Mouse (Mus musculus): Measurements from ENCODE around the gene Chn1. TPM values are rescaled to one million over a fixed set of nuclear protein-coding genes. Genes with fewer than 3 reads are reported as not detected.
"Not testable (repeated sequence)": the region's sequence is repeated elsewhere in the genome, so short reads cannot be mapped to it uniquely, and the experiment has no call there.

Chn1 gene
- total RNA-seq (2022): 1,000 to 10,000 TPM; 1,425 to 1,608 (median 1,542) TPM

DNA sequence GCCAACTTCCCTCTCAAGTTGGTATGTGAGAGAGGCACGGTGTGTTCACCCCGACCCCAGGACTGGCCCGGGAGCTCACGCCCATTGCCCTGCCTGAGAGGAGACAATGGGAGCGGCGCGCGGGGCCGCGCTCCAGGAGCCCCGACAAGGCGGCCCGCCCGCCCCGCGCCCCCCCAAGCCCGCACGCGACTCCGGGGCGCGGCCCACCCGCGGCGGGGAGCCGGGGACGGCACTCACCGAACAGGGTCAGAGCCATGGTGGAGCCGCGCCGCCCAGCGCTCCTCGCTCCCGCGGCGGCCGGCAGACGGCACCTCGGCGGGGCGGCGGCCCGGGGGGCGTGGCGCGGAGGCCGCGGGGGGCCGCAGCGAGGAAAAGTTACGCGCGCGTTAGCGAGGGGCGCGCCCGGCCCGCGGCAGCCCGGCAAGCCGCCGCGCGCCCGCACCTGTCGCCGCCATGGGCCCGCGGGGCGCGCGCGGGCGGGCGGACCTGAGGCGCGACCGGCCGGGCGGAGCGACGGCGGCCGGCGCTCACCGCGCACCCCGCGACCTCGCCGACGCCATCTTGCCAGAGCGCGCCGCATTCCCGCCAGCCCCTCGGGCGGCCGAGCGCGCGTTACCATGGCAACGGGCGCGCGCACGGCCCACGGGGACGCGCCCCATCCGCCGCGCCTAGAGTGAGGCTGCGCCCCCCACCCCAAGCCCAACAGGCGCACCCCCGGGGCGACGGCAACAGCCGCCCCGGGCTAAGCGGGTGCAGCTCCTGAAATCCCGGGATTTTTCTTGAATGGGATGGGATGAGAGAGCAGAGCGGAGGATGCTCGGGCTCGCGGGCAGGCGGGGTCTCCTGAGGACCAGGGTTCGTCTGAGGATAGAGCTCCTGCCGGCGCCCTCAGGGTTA, at the start of gene Chn1:
Gene Chn1 (minus strand): TSS at position 561 of the 897 bp plus-strand sequence.
- DNase-seq (ENCODE audit: low spot score in 2 of 2): peak; percentile 43 to 56

DNA sequence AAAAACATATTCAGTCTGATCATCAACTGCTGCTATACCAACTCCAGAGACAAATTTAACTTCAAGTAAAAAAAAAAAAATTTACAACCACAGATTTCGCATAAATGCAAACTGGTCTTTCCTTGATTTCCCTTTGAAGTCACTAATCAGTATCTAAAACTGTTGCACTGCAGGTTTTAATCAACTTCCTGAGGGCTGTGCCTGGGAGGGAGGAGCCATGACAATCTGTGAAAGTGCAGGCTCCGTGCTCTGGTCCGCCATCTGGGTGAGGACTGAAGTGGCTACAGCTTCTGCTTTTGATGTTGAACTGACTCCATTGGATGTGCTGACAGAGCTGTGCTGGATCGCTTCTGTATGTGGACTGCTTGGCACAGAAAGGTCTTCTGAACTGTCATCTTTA, 43.6 kb upstream of the Chn1 start:
- DNase-seq (ENCODE audit: low spot score in 2 of 2): no peak

DNA sequence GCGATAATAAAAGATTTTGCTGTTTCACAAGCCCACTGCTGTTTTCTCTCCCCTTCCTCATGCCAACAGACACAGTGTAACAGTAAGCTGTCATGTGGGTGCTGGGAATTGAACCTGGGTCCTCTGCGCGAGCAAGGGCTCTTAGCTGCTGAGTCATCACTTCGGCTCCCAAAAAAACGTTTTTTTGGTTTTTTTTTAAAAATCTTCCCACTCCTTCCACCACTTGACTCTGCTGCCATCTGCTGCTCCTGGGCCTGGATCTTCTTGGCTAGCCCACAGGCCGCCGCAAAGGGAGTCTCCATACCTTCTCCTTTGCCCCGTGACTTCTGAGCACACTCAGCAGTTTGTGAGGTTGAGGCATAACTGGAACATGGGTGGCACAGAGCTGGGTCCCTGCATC, 32.5 kb upstream of the Chn1 start:
- no peak for DNase-seq (ENCODE audit: low spot score in 2 of 2)

DNA sequence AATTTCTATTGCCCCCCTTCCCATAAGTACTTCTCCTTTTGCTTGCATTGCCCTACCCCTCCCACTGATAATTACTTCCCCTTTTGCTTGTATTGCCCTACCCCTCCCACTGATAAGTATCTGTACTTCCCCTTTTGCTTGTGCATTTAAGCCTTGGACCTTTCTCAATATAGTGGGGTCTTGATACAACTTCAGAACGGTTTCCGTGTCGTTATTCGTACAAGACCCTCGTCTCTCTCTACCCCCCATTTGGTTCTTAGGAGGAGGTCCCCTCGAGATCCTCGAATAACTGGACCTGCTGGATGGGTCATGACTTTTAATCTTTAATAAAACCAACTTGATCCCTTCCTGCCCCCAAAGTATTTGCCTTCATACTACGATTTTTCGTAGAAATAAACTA, 25.0 kb upstream of the Chn1 start:
- not testable (repeated sequence) for DNase-seq (ENCODE audit: low spot score in 2 of 2)

DNA sequence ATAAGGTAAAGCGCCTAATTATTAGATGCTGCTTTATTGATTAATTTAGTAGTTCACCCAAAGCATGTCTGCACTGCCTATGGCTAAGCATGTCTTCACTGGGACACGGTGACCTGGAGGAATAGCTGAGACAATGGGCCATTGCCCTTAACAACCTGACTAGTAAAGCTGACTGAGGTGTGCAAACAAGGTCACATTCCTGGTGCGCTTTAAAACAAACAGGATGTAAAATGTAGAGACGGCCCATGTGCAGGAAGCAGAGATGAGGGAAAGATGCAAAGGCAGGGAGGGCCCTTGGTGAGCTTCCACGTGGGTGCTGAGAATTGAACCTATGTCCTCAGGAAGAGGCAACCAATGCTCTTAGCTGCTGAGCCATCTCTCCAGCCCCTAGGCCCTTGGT, 23.6 kb upstream of the Chn1 start:
- DNase-seq (ENCODE audit: low spot score in 2 of 2): no peak

DNA sequence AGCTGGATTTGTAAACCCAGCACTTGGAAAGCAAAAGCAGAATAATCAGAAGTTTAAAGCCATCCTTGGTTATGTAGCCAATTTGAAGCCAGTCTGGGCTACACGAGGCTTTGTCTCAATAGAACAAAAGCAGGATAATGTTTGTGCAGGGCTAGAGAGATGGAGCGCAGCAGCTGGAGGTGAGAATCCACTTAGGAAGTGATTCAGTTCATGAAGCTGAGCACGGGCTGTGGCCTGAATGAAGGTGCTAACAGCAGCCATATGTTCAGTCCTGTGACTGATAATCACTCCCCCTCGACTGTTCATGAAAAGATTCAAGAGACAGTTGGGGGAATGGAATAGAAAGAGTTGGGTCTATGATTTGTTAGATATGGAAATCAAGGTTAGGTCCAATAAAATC, 23.0 kb upstream of the Chn1 start:
- DNase-seq (ENCODE audit: low spot score in 2 of 2): no peak

DNA sequence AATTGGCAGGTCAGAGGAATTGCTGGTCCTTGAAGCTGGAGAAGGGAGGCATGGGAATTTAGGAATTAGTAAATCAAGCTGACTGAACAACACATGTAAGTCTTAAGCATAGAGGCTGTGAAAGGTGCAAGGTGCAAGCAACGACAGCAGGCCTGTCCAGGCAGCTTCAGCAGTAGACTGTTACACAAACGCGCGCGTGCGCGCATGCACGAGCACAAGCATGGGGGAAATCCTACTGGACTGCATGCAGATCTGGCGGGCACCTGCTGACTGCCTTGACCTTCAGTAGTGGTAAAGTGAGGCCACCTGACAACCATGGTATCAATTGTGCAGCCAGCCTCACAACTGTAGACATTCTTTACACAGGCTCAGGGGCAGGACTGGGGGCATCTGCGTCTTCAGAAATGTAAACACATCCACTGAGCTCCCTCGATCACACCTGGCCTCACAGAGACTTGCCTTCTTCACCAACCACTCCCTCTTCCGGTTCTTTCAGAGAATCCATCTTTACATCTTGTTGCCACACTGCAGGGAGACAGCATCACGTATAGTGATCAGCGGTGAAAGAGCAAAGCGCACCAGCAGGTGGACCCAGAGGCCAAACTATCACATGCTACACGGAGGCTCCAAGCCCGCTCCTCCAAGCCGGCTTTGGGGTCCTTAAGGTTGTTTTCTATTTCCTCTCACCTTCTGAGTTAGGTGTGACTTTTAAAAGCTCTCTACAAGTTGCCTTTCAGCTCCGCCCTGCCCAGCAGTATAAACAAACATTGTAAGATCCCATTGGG, 16.9 kb upstream of the Chn1 start:
- no peak for DNase-seq (ENCODE audit: low spot score in 2 of 2)

DNA sequence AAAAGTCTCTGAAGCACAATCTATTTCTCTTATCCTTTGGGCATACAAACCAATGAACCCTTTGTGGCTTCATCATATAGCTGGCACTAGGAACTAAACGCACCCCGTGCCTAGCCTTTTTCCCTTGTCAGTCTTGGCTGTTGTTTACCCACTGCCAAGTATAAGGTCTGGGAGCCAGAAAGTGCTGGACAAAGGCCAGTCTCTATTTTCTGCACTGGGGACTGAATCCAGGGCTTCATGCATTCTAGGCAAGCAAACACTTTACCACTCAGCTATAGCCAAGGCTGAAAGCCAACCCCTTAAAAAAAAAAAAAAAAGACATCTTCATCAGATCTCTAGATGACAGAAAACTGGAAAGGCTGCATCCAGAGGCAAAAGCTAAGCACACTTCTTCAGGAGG, 15.2 kb upstream of the Chn1 start:
- DNase-seq (ENCODE audit: low spot score in 2 of 2): no peak

DNA sequence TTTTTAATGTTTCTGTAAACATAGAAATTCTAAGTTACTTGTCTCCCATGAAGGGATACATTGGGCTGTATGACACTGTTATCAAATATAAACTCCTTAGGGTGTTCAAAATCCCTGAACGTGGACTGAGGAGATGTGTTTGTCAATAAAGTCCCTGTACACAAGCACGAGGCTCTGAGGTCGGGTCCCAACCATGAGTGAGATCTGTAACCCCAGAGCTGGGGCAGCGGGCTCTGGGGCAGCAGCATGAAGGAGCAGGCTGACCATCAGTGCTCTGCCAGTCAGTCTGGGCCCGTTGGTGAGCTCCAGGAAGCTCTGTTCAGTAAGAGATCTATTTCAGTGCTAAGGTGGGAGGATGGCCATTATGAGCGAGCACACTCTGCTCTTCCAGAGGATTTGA, 13.2 kb upstream of the Chn1 start:
- no peak for DNase-seq (ENCODE audit: low spot score in 2 of 2)

DNA sequence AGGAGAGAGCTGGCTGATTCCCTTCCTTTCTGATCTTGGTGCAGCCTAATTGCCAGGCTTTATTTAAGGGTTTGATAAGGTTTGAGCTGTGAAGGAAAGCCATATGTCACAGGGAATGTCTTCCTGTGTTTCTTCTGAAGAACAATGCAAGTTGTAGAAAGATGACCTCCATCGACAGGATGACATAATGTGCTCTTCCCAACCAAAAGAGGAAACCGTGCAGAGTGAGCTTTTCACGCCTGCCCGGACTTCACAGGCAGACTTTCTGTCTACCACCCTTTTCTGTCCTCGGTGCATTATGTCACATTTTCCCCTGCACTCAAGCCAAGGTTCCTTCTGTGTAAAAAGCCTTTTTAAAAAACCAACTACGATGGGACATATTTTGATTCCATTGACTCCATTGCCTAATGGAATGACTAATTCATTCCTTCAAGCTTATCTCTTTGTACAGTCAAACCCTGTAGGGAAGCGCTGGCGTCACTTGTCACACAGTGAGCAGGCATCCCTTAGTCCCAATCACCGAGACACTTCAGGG, 7.3 kb upstream of the Chn1 start:
- no peak for DNase-seq (ENCODE audit: low spot score in 2 of 2)

DNA sequence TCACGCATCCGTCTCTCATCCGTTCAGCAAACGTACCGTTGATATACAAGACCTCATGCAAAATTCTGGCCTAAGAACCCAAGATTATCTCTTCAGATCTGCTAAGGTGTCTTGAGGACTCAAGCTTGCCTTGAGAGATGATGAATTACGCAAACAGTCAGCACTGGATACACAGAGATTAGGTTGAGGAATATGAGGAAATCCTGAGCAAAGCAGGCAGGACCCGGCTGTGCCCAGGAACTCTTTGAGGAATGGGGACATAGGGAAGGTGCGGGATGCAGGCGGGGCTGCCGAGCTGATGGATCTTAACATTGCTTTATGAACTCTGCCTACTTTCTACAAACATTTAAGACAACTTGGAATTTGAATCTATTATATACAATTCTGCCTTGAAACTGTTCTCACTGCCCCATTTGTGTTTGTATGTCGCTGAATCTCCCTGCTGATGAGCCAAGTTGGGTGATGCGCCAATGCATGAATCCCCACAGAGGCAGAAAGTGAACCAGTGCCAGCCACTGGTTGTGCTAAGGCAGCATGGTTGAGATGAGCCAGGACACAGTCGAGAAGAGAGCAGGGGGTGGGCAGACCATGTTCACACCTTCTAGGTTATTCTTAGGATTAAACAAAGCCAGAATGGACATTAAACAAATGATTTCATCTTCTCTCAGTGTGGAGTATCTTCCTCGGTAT, 5.3 kb upstream of the Chn1 start:
- no peak for DNase-seq (ENCODE audit: low spot score in 2 of 2)

DNA sequence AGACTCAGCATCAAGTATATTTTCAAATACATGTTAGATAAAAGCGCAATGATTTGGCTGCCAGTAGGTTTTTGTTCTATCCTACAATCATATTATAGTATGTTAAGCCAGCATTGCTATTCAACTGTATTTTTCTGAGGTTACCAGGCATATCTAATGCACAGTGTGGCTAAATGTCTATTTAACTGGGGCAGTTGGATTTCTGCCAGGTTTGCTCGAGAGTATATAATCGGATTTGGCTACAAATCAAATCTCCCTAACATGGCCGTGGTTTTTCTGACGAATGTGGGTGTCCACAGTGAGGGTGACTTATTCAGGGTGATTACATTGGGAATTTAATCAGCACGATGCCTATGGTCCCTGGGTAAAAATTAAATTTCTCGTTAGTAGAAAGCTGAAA, 4.7 kb upstream of the Chn1 start:
- no peak for DNase-seq (ENCODE audit: low spot score in 2 of 2)

DNA sequence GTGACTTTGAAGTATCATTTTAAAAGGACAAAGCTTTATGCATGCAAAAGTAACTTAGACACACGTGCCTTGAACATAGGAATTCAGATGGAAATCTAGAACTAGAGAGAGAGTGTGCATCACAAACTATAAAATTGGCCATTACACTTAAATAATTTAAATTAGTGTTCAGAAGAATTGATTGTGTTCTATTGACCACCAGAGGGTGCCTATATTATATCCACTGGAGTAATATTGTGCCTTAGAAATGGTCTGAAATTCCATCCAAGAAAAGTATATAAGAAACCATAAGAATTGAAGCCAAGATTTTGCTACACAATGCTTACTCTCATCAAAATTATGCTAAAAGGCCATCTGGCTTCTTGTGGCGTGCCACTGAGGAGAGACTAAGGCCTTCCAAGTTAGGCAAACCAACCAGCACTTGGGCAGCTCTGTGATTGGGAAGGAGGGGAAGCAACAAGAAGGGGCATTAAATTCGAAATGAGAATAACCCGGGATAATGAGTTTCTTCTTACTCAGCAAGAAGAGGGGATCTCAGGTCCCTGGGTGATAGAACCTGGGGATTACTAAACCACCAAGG, 4.0 kb upstream of the Chn1 start:
- no peak for DNase-seq (ENCODE audit: low spot score in 2 of 2)

DNA sequence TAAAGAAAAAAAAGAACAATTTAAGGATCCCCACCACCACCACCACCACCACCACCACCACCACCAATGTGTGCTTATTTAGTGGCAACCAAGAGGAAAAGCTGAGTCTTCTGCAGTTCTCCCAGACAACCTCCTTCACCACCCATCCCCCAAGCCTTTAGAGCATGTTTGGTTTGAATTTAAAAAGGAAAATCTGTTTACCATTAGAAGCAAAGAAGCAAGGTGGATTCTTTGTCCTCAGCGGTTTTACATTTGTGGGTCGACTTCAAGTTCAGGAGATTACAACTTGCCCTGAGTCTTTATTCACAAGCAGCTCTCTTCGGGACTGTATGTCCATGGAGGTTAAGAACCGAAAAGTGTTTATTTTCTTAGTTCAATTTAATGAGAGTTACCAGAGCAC, 1.8 kb upstream of the Chn1 start:
- DNase-seq (ENCODE audit: low spot score in 2 of 2): no peak

DNA sequence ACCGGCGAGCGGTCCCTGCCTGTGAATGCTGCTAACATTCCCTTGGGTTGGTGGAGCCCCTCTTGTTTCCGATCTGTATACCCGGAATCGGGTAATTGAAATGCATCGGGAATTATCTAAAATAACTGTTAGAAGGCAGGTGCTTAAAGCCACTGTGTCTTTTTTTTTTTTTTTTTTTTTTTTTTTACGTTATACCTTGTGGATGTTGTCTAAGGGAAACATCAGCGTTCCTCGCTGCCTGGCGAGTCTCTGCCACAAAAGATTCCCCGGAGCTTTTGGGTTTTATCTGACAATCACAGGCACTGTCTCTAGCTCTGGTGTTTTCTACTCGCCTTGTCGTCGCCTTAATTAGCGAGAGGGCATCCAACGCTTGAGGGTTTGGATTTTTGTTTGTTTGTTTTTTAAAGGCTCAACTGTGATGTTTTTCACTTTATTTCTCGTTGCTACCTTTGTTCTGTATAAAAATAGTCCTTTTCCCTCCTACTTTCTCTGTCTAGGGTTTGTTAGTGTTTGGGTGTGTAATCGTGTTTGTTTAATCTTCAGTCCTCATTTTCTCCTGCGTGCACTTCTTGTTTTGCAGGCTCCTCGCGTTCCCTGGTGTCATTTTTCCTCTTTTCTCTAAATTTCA, 651 bp upstream of the Chn1 start:
- no peak for DNase-seq (ENCODE audit: low spot score in 2 of 2)

DNA sequence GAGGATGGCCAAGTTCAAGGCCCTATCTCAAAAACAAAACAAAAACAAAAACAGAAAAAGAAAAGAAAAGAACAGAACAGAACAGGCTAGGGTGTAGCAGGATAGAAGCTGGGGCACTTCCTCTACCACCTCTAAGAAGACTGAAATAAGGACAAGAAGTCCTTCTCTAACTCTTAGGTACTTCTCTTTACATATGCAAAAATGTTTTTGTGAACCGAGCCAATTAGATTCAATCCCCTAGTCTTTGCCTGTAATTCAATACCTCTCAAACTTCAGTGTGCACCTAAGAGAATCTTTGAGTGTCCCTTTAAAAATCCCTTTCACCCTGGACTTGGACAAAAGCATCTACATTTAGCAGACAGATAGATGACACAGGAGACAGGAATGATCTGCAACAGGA, 2.2 kb downstream of the Chn1 start:
- no peak for DNase-seq (ENCODE audit: low spot score in 2 of 2)

DNA sequence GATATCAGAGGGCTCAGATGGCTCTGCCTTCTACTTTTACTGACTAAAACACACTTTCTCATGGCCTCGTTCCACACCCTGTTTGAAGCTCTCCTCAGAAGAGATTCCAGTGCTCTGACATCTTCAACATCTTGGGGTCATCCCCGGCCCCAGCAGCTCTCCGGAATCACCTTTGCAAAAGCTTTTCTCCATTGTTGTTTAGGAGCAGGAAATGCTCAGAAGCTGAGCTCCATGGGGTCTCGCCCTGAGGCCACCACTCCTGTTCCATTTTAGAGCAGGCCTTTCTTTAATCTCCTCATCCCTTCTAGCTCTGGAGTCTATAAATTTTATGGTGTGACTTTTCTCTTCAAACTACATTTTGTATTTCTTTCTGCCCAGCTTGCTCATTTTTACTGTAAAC, 6.5 kb downstream of the Chn1 start:
- no peak for DNase-seq (ENCODE audit: low spot score in 2 of 2)

DNA sequence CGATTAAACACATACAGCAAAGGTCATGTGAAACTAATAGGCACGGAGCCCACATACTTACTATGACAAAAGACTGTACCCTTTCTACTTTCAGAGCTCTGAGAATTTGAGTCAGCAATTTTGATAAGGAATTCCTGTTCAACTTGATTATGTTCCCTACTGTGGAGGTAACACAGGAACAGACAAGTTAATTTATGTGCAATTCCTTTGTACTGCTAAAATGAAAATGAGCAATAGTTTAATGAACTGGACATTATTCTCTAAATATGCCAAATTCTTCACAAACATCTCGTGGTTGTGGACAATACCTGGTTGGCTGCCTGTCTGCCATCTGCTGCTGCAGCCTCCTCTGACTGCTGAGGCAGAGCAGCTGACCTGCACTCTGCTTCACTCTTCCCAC, 11.6 kb downstream of the Chn1 start:
- DNase-seq (ENCODE audit: low spot score in 2 of 2): no peak

DNA sequence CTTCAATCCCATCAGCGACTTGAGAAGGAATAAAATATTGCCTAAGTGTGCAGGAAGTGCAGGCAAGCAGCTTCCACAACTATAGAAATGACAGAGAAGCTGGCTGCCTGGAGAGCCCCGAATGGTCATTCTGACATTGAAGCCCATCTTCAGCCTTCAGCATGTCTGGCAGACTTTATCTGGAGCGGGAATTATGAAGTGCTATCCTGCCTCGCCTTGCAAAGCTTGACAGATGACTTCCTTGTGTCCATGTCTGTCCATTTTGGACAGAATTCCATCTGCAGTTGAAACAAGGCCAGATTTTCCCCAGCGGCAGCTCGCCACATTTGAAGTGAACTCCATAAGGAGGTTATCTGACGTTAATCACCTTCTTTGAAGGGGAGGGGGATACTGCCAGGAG, 15.2 kb downstream of the Chn1 start:
- no peak for DNase-seq (ENCODE audit: low spot score in 2 of 2)

DNA sequence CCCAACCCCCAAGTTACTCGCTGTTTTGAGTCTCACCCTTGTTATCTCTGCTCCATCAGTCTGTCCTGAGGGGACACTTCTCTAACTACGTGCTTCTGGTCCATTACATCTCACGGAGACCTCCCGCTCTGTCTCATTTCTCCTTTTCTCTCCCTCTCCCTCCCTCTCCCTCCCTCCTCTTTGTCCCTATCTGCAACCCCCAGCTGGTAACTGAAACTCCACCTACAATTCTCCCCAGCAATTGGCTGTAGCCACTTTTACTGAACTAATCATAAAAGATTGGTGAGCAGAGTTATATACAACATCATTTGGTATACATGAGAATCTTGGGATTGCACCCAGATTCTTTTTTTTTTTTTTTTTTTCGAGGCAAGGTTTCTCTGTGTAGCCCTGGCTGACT, 16.1 kb downstream of the Chn1 start:
- no peak for DNase-seq (ENCODE audit: low spot score in 2 of 2)

DNA sequence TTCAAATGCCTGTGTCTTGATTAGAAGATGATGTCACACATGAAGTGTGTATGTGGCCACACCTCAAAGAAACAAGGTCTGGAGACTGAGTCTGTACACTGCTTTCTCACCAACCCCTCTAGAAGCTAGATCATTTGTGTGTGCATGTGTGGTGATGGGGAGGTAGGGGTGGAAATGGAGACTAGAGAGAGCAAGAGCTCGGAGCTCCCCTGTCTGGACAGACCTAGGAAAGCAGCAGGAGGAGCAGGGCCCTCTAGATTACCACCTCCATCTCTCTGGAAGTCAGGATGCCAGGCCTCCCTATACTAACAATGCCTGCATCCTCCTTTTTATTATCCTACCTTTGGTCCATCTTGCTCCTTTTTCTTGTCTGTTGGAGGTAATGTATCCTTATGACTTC, 27.8 kb downstream of the Chn1 start:
- DNase-seq (ENCODE audit: low spot score in 2 of 2): no peak

All from layer of hippocampus, adult 8-10 months (tissue).